Mouse (Mus musculus) liver, embryonic 11.5 days (tissue): Measurements from ENCODE around the gene Slain2. TPM values are rescaled to one million over a fixed set of nuclear protein-coding genes. Genes with fewer than 3 reads are reported as not detected.
"Not testable (repeated sequence)": the region's sequence is repeated elsewhere in the genome, so short reads cannot be mapped to it uniquely, and the experiment has no call there.

Experiments used
- ATAC-seq: fragments of 200-750 bp; cut with Nextera tagmentation; replicated peaks from 2 replicates; pipeline ENCODE4 v1.8.0; 2017; ENCODE audit warnings: moderate number of reproducible peaks, mild to moderate bottlenecking, moderate TSS enrichment, moderate library complexity; ENCODE audit not compliant: low FRiP score
- DNase-seq: peaks from one replicate; pipeline ENCODE4 v3.0.0-alpha.2; 2017; ENCODE audit warnings: low spot score
- H3K27ac ChIP-seq: fragments of 300-500 bp; sonication (generic); 2 replicates; pipeline ENCODE4 v1.5.1; 2014; ENCODE audit warnings: mild to moderate bottlenecking, low read depth, low read length, control low read depth
- H3K27me3 ChIP-seq: fragments of 300-500 bp; sonication (generic); replicated peaks from 2 replicates; pipeline ENCODE4 v1.6.1; 2014; ENCODE audit warnings: low read length, mixed read lengths; ENCODE audit not compliant: control insufficient read depth, insufficient read depth
- H3K36me3 ChIP-seq: fragments of 300-500 bp; sonication (generic); 2 replicates; pipeline ENCODE4 v1.6.1; 2014; ENCODE audit warnings: mild to moderate bottlenecking, low read length, moderate library complexity, mixed read lengths; ENCODE audit not compliant: control insufficient read depth, insufficient read depth
- H3K4me1 ChIP-seq: fragments of 300-500 bp; sonication (generic); replicated peaks from 2 replicates; pipeline ENCODE4 v1.6.1; 2014; ENCODE audit warnings: low read length, mixed read lengths; ENCODE audit not compliant: control insufficient read depth, insufficient read depth
- H3K4me2 ChIP-seq: fragments of 300-500 bp; sonication (generic); 2 replicates; pipeline ENCODE4 v1.6.1; 2014; ENCODE audit warnings: mild to moderate bottlenecking, control low read depth, moderate library complexity
- H3K4me3 ChIP-seq: fragments of 300-500 bp; sonication (generic); 2 replicates; pipeline ENCODE4 v1.5.1; 2014; ENCODE audit warnings: low read depth, low read length, control low read depth
- H3K9ac ChIP-seq: fragments of 300-500 bp; sonication (generic); 2 replicates; pipeline ENCODE4 v1.6.1; 2014; ENCODE audit warnings: low read depth, low read length, control low read depth
- H3K9me3 ChIP-seq: fragments of 300-500 bp; sonication (generic); 2 replicates; pipeline ENCODE4 v1.6.1; 2016; ENCODE audit warnings: low read length, inconsistent platforms, mixed read lengths; ENCODE audit not compliant: control insufficient read depth
- WGBS: fragments of 180-500 bp; shearing (Covaris S2); extraction: QIAGEN DNeasy Blood & Tissue Kit; methylation state at CpG from one replicate; pipeline ENCODE4 v1.1.7; 2014; 5-methylcytosine and 5-hydroxymethylcytosine counted together
- polyA plus RNA-seq: library from polyadenylated mRNA; unstranded; fragments of >200 nt; fragmentation: Nextera tagmentation; extraction: Ambion mirVana; gene quantifications from 2 replicates; pipeline ENCODE4 v1.2.1, GENCODE M21; 2014

Slain2 gene
- polyA plus RNA-seq, 1 experiment from 2014 or later, result 18.1 TPM

- WGBS, result 7% methylated on average over 61 of the region's 65 CpGs
- Histone ChIP-seq H3K4me2 (peak within 1 kb of the TSS; percentile 67), H3K9ac (no peak within 1 kb of the TSS), H3K27me3 (peaks cover 34% of the 10 kb centered on the region), H3K4me1 (no peaks in the 10 kb centered on the region), H3K27ac (no peak within 1 kb of the TSS), H3K4me3 (peak within 1 kb of the TSS; percentile 43), H3K36me3 (no peaks in the 10 kb centered on the region), H3K9me3 (no peaks in the 10 kb centered on the region)
- 0 out of 2 replicates have a peak, but pooled peaks have one; percentile 10 for ATAC-seq
- peak; percentile 45 for DNase-seq
These were observed 92.9 kb downstream of the Slain2 start, which contains the start of gene Slc10a4 for GRCm38 (mm10) chr5:73006784-73007581. Gene Slc10a4 (plus strand): TSS chr5:73006883.

- H3K4me1 ChIP-seq, result no peaks in the 10 kb centered on the region
- no peaks in the 10 kb centered on the region for H3K36me3 ChIP-seq
- H3K27ac ChIP-seq, result no peak overlapping the region
- no peak for ATAC-seq
- H3K9ac ChIP-seq, result no peak overlapping the region
- H3K9me3 ChIP-seq, result no peaks in the 10 kb centered on the region
- H3K27me3 ChIP-seq, result peaks cover 35% of the 10 kb centered on the region
- 39% methylated on average over 5 of the region's 5 CpGs for WGBS
- H3K4me3 ChIP-seq, result peak overlapping the region; percentile 43; the same call in 1 of the 2 replicates
- H3K4me2 ChIP-seq, result no peak overlapping the region
- no peak for DNase-seq
These were observed 93.5 kb downstream of the Slain2 start for GRCm38 (mm10) chr5:73007582-73007959.

GRCm38 (mm10) chr5:73008230-73008629 is 94.1 kb downstream of the Slain2 start:
- H3K9ac ChIP-seq, H3K9me3 ChIP-seq, H3K4me2 ChIP-seq, H3K27ac ChIP-seq, H3K36me3 ChIP-seq, H3K4me3 ChIP-seq, H3K4me1 ChIP-seq, DNase-seq: not testable (repeated sequence)
- WGBS, result 37% methylated on average over 8 of the region's 8 CpGs
- peaks cover 41% of the 10 kb centered on the region for H3K27me3 ChIP-seq
- 0 out of 2 replicates have a peak, but pooled peaks have one; percentile 43 for ATAC-seq

- not testable (repeated sequence) for H3K4me1 ChIP-seq, H3K9ac ChIP-seq, H3K4me3 ChIP-seq, H3K27ac ChIP-seq, ATAC-seq, H3K4me2 ChIP-seq, H3K9me3 ChIP-seq, H3K36me3 ChIP-seq, DNase-seq
- WGBS, result 86% methylated on average over 13 of the region's 16 CpGs
- H3K27me3 ChIP-seq, result peaks cover 49% of the 10 kb centered on the region
These were observed 97.7 kb downstream of the Slain2 start for GRCm38 (mm10) chr5:73011806-73012205.

GRCm38 (mm10) chr5:73012884-73013610 is 98.9 kb downstream of the Slain2 start:
- 24% methylated on average over 25 of the region's 27 CpGs for WGBS
- not testable (repeated sequence) for H3K9ac ChIP-seq

GRCm38 (mm10) chr5:73013611-73014287 is 99.6 kb downstream of the Slain2 start:
- WGBS, result 3% methylated on average over 41 of the region's 65 CpGs
- Histone ChIP-seq H3K4me3 (peak overlapping the region; percentile 40), H3K4me2 (peak overlapping the region; percentile 64), H3K27me3 (peaks cover 33% of the 10 kb centered on the region)
- peak; percentile 34; the same call in 1 of the 2 replicates for ATAC-seq
- H3K36me3 ChIP-seq, H3K4me1 ChIP-seq, H3K9me3 ChIP-seq, DNase-seq, H3K9ac ChIP-seq, H3K27ac ChIP-seq: not testable (repeated sequence)

More at GRCm38 (mm10) chr5:73012884-73013610, 98.9 kb downstream of the Slain2 start:
- Histone ChIP-seq H3K27me3 (peaks cover 39% of the 10 kb centered on the region), H3K4me2 (peak overlapping the region; percentile 64), H3K4me3 (peak overlapping the region; percentile 40)
- DNase-seq (peak; percentile 39), ATAC-seq (peak; percentile 15; the same call in 1 of the 2 replicates)
- not testable (repeated sequence) for H3K27ac ChIP-seq, H3K36me3 ChIP-seq, H3K9me3 ChIP-seq, H3K4me1 ChIP-seq

GRCm38 (mm10) chr5:73014745-73015144 is 100.6 kb downstream of the Slain2 start:
- H3K4me3 ChIP-seq, result no peak overlapping the region
- H3K4me2 ChIP-seq, result no peak overlapping the region
- no peaks in the 10 kb centered on the region for H3K36me3 ChIP-seq
- no peak for ATAC-seq
- WGBS, result 56% methylated on average over 9 of the region's 9 CpGs
- H3K9me3 ChIP-seq, result no peaks in the 10 kb centered on the region
- peaks cover 3% of the 10 kb centered on the region; the same call in 1 of the 2 replicates for H3K4me1 ChIP-seq
- no peak overlapping the region for H3K9ac ChIP-seq
- H3K27me3 ChIP-seq, result peaks cover 33% of the 10 kb centered on the region
- DNase-seq, result no peak
- H3K27ac ChIP-seq, result no peak overlapping the region

GRCm38 (mm10) chr5:73023801-73024200 is 109.7 kb downstream of the Slain2 start:
- 92% methylated on average over 13 of the region's 13 CpGs for WGBS
- Histone ChIP-seq H3K4me3 (no peak overlapping the region), H3K36me3 (0 out of 2 replicates have a peak, but pooled peaks cover 2% of the 10 kb centered on the region), H3K9me3 (no peaks in the 10 kb centered on the region), H3K27ac (no peak overlapping the region), H3K27me3 (no peaks in the 10 kb centered on the region), H3K4me2 (no peak overlapping the region), H3K9ac (no peak overlapping the region), H3K4me1 (no peaks in the 10 kb centered on the region)
- no peak for ATAC-seq
- DNase-seq, result no peak
